Mouse (Mus musculus) layer of hippocampus, postnatal 25 days (tissue): ENCODE data around the gene Urb2. TPM values are rescaled to one million over a fixed set of nuclear protein-coding genes. Genes with fewer than 3 reads are reported as not detected.
A peak's percentile ranks its signal among the peaks of the same experiment; 100 is the strongest.

ENCODE experiments used
- DNase-seq, 2 experiments: peaks; one replicate each; pipeline ENCODE4 v3.0.0; 2022; ENCODE audit warnings: mixed read lengths in 2 of 2, low spot score in 1 of 2; ENCODE audit errors: extremely low spot score in 1 of 2
- total RNA-seq, 2 experiments: library from RNA; stranded (reverse); gene quantifications; 2 replicates each; pipeline ENCODE4 v1.2.3; 2021

The Urb2 gene
- total RNA-seq: 10 to 100 TPM; 11.5 TPM

DNA sequence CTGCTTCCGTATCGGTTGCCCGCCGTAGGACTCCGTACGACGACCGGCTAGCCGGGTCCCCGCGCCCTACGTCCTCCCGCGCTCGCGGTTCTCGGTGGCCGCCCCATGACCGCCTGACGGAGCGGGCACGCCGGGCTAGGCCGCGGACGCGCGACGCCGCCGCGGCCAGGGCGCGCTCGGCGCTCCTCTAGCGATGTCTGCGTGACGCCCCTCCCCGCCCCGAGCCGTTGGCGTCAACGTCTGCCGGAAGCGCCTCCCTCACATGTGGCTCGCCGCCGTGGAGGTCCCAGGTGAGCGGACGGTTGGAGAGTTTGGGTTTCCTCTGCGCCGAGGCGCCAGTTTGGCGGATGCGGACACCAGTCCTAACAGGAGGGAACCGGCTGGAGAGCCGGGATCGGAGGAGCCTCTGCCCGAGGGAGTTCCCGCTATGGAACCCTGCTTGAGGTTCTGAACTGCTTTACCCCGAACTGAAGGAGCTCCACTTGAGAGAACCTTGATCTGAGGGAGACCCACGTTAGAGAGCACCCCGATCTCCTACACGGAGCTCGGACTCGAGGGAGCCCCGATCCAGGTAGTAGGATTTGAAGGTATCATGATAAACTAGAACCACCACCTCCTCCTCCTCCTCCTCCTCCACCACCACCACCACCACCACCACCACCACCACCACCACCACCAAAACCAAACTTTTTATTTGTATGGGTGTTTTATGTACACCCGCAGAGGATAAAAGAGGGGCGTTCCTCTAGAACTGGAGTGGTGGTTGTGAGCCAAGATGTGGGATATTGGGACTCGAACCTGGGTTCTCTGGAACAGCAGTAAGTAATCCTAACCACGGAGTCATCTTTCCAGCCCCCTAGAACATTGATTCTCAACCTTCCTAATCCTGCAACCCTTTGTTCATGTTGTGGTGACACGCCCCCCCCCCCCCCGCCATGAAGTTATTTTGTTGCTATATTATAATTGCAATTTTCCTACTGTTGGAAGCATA lies at the start of gene Urb2, which contains the start of gene Taf5l:
Urb2 (plus strand) TSS at position 272 of the 991 bp plus-strand sequence.
Taf5l (minus strand) TSS at position 161 of the 991 bp plus-strand sequence.
- DNase-seq: peak; percentile 85 to 93

- DNase-seq: no peak
These were observed 47.8 kb upstream of the Urb2 start for GRCm38 (mm10) chr8:123973495-123973894.

GRCm38 (mm10) chr8:123977499-123977898 lies 43.8 kb upstream of the Urb2 start:
- DNase-seq: no peak

GRCm38 (mm10) chr8:123978166-123978838 lies 43.0 kb upstream of the Urb2 start:
- no peak for DNase-seq

GRCm38 (mm10) chr8:123978926-123979325 lies 42.4 kb upstream of the Urb2 start:
- DNase-seq: no peak

- DNase-seq: no peak
These were observed 41.1 kb upstream of the Urb2 start for GRCm38 (mm10) chr8:123980239-123980638.

GRCm38 (mm10) chr8:123981674-123982073 lies 39.6 kb upstream of the Urb2 start:
- peak in 1 of 2 experiments; percentile 42 for DNase-seq

DNA sequence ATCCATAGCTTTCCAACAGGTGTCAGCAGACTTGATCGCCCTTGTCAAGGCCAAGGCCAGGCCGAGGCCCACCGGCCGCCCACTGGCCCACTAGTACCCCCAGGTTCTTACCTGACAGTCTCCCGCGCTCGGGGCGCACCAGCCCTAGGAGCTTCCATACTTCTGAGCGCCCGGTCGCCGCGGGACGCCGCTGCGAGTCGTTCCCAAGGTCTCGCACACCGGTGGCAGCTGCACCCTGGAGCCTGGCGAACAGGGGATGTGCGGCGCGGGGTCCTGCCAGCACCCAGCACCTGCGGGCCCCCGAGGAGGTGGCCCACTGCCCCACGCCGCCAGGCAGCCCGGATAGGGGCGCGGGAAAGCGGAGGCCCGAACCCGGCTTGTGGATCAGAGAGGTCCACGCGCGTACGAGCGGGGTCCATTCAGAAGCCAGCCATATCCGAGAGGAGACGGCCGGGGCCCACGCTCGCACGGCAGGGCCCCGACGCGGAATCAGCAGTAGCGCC lies 39.0 kb upstream of the Urb2 start:
- DNase-seq: peak in 1 of 2 experiments; percentile 30

DNA sequence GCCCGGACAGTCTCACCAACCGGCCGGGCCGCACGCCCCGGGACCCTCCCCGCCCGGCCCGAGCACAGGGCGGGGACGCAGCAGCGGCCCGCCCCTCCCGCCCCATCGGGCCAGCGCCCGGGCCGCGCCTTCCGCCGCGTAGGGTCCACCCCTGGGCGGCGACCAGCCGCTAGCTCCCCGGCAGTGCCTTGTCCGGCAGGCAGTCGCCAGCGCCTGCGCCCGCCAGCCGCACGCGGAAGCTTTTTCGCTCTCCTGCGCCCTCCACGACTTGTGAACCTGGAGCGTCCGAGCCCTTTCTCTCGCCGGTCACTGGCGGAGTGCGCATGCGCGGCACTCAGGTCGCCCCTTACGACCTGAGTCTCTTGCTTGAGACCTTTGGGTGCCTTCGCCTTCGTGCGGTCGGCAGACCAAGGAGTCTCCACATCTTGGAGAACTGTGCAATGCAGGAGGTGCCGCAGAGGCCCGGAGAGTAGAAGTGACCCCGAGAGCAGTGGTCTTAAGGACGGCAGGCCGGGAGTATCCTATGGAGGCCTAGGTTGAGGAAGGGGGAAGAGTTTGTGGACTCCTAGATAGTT lies 38.4 kb upstream of the Urb2 start, which contains the start of gene Abcb10:
Abcb10 (minus strand) TSS at position 297 of the 575 bp plus-strand sequence.
- peak; percentile 65 for DNase-seq

DNA sequence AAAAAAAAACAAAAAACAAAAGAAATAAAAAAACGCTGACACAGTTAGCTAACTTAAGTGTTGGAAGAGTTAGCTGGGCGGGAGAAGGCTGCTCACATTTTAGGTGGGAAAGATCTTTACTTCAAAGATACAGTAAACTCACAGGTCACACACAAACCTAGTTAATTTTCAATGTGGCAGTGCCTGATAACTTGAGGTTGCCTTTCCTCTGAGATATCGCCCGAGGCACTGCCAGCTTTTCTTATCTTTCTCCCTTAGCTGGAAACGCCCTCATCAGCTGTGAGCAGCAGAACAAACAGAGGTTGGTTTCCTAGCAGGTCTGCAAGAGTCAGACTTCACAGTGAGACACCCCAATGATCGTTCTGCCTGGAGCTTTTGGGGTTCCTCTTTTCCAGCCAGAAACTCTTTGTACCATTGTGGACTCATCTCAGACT lies 32.7 kb upstream of the Urb2 start:
- DNase-seq: no peak

DNA sequence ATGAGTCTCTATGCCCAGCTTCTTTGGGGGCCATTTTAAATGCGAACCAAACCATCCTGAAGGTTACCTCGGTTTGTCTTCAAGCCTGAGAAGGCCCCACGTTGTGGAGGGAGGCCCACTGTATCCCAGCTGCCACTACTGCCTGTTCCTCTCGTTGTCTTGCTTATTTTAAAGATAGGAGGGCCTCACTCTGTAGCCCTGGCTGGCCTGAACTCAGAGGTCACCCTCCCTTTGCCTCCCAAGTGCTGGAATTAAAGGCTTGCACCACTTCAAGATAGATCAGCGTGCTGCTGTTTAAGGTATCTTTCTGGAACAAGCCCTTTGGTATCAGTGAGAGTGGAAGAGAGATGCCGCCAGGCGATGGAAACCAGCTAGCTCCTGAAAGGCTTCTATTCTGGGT lies 32.2 kb upstream of the Urb2 start:
- DNase-seq: no peak

- DNase-seq: no peak
These were observed 30.8 kb upstream of the Urb2 start for GRCm38 (mm10) chr8:123990277-123991049.

GRCm38 (mm10) chr8:123992587-123992986 lies 28.7 kb upstream of the Urb2 start:
- no peak for DNase-seq

- no peak for DNase-seq
These were observed 27.7 kb upstream of the Urb2 start for GRCm38 (mm10) chr8:123993597-123993996.

GRCm38 (mm10) chr8:123993997-123994396 lies 27.3 kb upstream of the Urb2 start:
- no peak for DNase-seq

DNA sequence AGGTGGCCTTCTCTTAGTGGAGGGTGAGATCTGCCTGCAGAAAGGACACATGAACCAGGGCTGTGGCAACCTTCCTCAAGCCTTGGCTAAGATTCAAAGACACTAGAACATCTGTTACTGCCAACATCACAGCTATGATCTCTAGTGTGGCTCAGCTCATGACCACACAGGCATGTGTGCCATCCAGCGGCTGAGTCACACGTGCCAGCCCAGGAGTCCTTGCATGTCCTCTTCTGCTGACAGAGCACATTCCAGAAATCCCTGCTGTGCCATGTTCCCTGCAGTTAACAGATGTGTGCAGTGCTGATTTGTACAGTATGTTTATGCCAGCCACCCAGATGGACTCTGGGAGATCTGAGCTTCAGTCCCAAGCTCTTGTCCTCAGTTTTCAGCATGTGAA lies 21.7 kb upstream of the Urb2 start:
- DNase-seq: no peak

DNA sequence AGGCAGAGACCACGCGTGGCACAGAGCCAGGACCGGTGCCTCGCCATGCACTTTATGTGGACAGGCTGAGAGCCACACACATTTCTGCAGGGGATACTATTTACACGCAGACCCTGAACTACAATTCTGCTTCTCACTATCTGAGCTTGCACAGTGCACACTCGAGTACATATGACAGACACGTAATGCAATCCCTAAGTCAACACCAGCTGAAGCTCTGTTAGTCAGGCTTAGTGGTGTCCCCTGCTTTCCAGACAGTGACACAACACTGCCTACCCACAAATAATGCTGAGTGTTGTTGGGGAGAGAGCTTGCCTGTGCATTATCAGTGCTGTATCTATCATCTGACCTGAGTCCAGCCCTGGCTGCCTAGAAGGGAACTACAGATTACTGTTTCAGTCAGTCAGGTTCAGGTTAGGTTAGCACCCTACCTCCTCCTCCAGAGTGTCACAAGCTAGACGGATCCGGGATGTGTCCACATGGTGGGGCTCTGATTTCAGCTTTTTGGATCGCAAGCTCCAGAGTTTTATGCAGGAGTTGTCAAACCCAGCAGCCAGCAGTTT lies 18.7 kb upstream of the Urb2 start:
- DNase-seq: no peak

GRCm38 (mm10) chr8:124007829-124008228 lies 13.5 kb upstream of the Urb2 start:
- DNase-seq: no peak

DNA sequence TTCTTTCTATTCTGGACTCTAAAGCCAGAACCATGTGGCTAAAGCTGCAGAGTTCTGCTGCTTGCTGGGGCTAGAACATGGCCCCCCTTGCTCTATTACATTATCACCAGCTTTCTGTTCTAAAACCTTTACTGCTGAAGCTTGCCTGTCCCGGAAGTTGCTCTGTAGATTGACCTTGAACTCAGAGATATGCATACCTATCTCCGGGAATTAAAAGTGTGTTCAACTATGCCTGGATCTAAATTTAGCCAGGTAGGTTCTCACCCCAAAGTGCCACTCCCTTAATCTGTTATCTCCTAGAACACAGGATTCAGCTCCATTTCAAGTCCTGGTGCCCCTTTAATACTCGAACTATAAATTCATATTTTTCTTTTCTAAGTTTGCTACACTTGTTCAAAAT lies 9.7 kb upstream of the Urb2 start:
- DNase-seq: no peak
